Mouse (Mus musculus) cerebellum, postnatal 14 days (tissue): ENCODE data around the gene Foxp1.

Experiments used
- DNase-seq, 2 experiments: peaks; one replicate each; pipeline ENCODE4 v3.0.0; 2021; ENCODE audit warnings: mixed read lengths in 2 of 2

Gene Foxp1

GRCm38 (mm10) chr6:99107081-99107482 is 415.4 kb downstream of the Foxp1 start:
- DNase-seq: no peak

- no peak for DNase-seq
Observed at GRCm38 (mm10) chr6:99105979-99106378, 416.5 kb downstream of the Foxp1 start.

- DNase-seq: no peak
Observed at GRCm38 (mm10) chr6:99104446-99104845, 418.1 kb downstream of the Foxp1 start.

- DNase-seq: no peak
Observed at GRCm38 (mm10) chr6:99103911-99104310, 418.6 kb downstream of the Foxp1 start.

- no peak for DNase-seq
Observed at GRCm38 (mm10) chr6:99101489-99101908, 421.0 kb downstream of the Foxp1 start.

GRCm38 (mm10) chr6:99100331-99100730 is 422.2 kb downstream of the Foxp1 start:
- no peak for DNase-seq

GRCm38 (mm10) chr6:99099781-99100180 is 422.7 kb downstream of the Foxp1 start:
- DNase-seq: no peak

GRCm38 (mm10) chr6:99097191-99097590 is 425.3 kb downstream of the Foxp1 start:
- no peak for DNase-seq

GRCm38 (mm10) chr6:99096776-99097166 is 425.8 kb downstream of the Foxp1 start:
- no peak for DNase-seq

GRCm38 (mm10) chr6:99096105-99096775 is 426.3 kb downstream of the Foxp1 start:
- no peak for DNase-seq

- DNase-seq: no peak
Observed at GRCm38 (mm10) chr6:99095185-99096104, 427.1 kb downstream of the Foxp1 start.

GRCm38 (mm10) chr6:99094339-99094989 is 428.1 kb downstream of the Foxp1 start:
- no peak for DNase-seq

- no peak for DNase-seq
Observed at GRCm38 (mm10) chr6:99093856-99094255, 428.7 kb downstream of the Foxp1 start.

GRCm38 (mm10) chr6:99093208-99093607 is 429.3 kb downstream of the Foxp1 start:
- DNase-seq: no peak

- DNase-seq: no peak
Observed at GRCm38 (mm10) chr6:99091799-99092198, 430.7 kb downstream of the Foxp1 start.

- no peak for DNase-seq
Observed at GRCm38 (mm10) chr6:99087598-99087997, 434.9 kb downstream of the Foxp1 start.

- peak; percentile 75 to 85 for DNase-seq
Observed at GRCm38 (mm10) chr6:99084956-99085355, 437.6 kb downstream of the Foxp1 start.

- DNase-seq: no peak
Observed at GRCm38 (mm10) chr6:99081259-99081658, 441.3 kb downstream of the Foxp1 start.

- no peak for DNase-seq
Observed at GRCm38 (mm10) chr6:99079041-99079835, 443.3 kb downstream of the Foxp1 start.

- no peak for DNase-seq
Observed at GRCm38 (mm10) chr6:99078089-99078488, 444.4 kb downstream of the Foxp1 start.

GRCm38 (mm10) chr6:99073303-99074271 is 448.9 kb downstream of the Foxp1 start:
- DNase-seq: no peak
